Mouse (Mus musculus): ENCODE results near the gene Gda.

DNA sequence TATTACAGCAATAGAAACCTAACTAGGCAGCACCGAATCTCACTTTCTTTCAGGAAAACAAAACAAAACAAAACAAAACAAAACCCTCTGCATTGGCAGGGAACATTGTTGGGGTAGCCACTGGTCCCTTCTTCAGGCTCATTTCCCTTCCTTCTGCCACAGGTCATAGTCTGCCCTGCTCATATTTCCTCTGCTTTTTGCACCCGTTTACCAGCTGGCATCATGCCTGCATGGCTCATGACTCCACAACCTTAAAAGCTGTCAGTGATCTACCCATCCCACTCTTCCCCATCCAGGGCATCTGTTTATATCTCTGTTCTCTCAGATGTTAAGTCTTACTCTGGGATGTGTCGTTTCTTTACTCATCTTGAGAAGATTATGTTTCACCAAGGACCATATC lies 5.3 kb upstream of the Gda start:
- TF ChIP-seq ZNF384 (IDR thresholded peaks at IDR 0.05; ENCODE audit: low read depth, low read length) (no peak), MAFK (IDR thresholded peaks at IDR 0.05; ENCODE audit: insufficient read depth, low read depth, low read length) (no peak)

Measured in ES-E14 (cell line).